Mouse (Mus musculus) R1 (cell line): ENCODE measurements around the gene Tarbp2.

Experiments used
- DNase-seq: peaks from one replicate; pipeline ENCODE4 v3.0.0-alpha.2; 2018; ENCODE audit warnings: low read depth, low spot score

The Tarbp2 gene

DNA sequence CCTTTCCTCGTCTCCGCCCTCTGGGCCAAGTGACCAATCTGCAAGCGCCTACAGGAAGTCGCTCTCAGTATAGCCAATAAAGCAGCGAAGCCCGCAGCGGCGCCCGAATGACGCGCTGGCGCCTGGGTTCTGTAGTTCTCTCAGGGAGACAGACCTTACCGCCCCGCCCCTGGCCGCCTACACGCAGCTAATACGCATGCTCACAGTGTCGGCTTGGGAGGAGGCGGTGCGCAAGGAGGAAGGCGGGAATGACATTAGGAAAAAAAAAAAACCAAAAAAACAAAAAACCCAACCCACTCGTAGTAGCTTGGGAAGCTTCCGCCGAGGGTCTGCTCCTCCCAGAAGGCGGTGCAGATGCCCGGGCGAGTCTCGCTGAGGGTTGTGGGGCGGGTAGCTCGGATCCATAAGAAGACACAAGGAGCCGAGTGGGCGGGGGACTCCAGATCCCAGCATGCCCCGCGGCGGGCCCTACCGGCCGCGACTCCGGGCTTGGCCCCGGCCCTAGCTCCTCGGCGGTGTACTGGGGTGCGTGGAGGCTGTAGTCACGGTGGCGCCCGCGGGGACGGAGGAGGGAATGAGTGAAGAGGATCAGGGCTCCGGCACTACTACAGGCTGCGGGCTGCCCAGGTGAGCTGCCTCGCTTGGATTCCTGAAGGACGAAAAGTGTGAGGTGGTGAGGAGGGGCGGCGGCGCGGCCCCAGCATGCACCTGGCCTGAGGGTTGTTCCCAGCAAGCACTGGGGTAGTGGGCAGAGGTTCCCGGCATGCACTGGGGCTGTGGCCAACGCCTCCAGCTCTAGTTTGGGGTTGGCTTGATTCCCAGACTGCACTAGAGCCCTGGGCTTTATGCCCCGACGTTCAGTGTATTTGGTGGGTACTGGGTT is at the start of gene Tarbp2:
Gene Tarbp2, plus strand, starts transcription at position 217 of the 883 bp plus-strand sequence.
- DNase-seq, result peak; percentile 100

DNA sequence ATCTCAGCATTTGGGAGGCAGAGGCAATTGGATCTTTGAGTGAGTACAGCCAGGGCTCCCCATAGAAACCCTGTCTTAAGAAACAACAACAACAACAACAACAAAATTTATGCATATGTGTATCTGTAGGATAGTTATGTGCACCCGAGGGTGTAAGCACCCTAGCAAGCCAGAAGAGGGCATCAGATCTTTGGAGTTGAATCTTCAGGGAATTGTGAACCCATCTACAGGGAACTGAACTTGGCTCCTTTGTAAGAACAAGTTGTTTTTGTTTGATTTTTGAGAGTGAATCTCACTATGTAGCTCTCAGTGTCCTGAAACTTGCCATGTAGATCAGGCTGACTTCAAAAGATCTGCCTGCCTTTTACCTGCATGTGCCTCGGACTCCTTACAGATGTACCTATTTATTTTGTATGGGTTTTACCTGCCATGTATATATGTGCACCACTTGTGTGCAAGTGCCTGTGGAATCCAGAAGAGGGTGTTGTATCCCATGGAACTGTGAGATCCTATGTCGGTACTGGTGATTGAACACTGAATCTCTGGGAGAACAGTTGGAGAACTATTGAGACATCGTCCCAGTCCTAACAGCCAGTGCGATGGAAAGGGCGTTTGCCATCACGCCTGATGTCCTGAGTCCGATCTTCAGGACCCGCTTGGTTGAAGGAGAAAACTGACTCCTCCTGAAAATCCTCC is 49.2 kb upstream of the Tarbp2 start:
- peak; percentile 60 for DNase-seq

DNA sequence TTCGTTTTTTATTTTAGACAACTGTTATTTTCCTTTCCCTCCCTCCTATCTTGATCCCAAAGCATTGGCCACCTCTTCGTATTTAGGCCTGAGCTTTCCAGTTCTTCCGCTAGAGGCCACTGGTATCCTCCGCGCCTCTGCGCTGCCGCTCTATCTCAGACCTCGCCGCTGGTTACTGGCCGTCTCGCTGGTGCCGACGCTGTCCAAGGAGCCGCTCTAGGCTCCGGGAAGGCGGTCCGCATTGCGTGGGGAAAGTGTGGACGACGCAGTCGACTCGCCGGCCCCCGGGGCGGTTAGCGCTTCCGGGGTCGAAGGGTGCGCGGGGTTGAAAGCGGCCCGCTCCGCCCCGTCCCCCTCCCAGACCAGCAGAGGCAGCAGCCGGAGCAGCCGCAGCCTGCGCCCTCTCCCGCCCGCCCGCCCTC is 47.8 kb upstream of the Tarbp2 start, which contains the start of gene Pcbp2:
Gene Pcbp2, plus strand, starts transcription at position 357 of the 422 bp plus-strand sequence.
- DNase-seq, result peak; percentile 98

DNA sequence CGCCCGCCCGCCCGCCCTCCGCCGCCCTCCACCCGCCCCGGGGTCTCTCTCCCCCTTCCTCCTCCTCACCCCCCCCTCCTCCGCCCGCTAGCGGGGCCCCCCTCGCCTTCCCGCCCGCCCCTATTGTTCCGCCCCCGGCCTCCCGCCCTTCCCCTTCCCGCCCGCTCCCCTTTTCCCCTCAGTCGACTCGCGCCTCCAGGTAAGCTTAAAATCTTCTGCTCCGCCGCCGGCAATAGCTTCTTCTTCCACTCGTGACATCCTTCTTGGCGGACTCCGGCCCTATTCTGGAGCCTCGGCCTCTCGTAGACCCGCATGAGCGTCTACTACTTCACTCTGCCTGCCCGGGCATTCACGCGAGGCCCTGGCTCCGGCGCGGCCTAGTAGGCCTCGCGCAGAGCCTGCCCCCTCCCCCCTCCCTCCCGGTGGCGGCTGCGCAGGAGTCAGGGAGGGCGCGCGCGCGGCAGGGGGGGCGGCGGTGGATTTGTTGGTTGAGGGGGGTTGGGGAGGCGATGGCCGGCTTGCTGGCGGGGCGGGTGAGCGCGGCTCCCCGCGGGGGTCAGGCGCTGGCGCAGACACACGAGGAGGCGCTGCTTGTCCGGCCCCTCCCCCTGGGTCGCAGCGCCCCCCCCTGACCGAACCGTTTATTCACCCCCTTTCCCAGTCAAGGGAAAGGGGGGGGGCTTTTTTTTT is 47.2 kb upstream of the Tarbp2 start:
- peak; percentile 84 for DNase-seq

DNA sequence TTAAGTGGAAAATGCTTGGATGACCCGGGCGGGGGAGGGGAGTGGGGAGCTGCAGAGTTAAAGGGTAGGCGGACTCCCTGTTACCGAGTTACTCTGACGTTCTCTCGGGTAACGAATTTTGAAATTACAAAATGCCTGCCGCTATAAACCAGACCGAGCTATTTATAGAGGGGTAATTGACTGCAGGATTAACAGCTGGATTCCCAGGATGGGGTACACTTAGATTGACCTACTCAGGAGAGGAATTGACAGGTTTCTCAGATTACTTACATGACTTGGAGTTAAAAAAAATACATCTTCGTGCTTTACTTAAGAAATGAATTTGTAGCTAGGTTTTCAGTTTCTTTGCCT is 46.7 kb upstream of the Tarbp2 start:
- DNase-seq, result no peak

DNA sequence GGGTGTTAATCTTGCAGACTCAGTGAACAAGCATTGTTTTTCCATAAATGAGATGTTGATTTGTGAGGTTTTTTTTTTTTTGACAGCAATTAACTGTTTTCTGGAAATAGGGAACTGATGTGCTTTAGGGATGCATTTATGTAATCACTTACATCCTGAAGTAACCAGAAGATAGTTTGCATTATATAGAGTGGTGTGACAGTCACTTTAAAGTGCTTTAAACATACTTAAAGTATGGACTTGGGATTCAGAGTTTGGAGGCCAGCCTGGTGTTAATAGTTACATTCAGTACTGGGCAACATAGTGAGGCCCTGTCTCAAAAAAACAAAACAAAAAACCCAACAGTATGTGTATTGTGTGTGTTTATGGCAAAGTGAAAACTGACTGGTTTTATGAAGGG is 46.3 kb upstream of the Tarbp2 start:
- no peak for DNase-seq

DNA sequence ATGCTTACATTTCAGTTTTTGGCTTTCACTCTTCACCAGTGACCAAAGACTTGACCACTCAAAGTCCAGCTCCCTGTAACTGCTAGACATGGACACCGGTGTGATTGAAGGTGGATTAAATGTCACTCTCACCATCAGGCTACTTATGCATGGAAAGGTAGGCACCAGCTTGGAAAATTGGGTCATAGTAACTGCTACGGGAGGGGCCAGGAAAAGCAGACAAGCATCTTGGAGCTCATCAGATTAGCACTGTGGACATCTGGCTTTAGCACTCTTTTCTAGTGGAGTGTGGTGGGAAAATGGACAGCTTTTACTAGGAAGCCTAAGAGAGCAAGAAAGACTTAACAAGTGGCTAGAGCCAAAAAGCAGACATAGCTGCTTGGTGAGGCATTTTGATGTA is 44.7 kb upstream of the Tarbp2 start:
- no peak for DNase-seq

DNA sequence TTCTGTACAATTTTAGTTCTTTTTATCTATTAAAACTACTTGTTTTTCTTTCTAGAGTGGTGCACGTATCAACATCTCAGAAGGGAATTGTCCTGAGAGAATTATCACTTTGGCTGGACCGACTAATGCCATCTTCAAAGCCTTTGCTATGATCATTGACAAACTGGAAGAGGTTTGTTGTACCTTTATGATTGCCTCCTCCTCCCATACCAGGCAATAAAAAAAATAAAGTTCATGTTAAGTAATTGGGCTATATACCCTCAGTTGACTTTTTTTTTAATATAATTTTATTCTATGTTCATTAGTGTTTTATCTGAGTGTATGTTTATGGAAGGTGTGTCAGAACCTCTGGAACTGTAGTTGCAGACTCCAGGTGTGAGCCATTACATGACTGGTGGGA is 43.5 kb upstream of the Tarbp2 start:
- no peak for DNase-seq

DNA sequence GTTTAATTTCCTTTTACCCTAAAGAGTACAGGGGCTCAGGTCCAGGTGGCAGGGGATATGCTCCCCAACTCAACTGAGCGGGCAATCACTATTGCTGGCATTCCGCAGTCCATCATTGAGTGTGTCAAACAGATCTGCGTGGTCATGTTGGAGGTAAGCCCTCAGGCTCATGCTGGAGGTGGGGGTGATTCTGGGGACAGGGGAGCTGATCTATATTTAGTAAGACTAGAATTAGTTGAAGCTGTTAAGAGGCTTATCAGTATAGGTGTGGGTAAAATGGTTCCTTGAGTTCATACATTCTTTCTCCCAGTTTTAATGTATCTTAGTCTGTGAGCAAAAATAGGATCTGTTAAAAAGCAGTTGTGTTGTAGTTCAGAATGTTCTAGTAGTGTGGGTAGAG is 34.9 kb upstream of the Tarbp2 start:
- DNase-seq, result no peak

DNA sequence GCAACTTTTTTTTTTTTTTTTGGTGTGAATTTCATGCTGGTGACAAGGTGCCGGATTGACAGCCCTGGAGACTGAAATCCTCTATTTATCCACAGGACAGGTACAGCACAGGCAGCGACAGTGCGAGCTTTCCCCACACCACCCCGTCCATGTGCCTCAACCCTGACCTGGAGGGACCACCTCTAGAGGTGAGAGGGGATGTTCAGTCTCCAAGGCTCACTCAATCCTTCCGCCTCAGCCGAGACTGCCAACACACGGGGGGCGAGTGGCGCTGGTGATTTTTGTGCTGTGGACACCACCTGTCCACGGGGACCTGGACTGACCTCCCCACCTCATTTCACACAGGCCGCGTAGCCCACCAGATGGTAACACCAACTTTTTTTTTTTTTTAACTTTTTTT is 32.1 kb upstream of the Tarbp2 start:
- no peak for DNase-seq

DNA sequence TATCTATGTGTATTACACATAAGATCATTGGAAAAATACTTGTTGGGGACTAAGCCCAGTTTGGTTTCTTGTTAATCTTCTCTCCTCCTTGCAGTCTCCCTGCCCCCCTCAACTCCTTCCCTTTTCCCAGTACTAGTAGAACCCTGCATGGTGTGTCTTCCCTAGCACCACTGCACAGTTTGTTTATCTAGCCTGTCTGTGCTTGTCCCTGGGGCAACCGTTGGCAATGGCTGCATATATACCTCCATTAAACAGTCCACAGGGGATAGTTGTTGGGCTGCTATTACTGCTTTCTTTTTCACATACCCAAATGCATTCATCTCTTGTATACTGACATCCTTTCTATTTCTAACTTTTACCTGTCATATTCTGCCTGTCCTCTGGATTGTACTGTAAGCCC is 30.3 kb upstream of the Tarbp2 start:
- DNase-seq, result no peak

DNA sequence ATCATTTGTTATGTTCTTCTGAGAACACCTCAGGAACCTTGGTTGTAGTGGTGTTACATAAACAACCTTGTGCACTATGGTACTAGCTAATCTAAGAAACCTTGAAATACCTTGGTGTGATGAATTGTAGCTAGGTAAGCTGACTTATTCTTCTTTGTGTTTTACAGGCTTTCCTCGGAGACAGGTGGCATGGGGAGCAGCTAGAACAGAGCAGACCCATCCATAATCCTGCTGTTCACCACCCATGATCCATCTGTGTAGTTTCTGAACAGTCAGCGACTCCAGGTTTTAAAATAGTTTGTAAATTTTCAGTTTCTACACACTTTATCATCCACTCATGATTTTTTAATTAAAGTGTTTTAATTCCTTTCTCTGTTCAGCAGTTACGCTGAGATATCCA is 19.7 kb upstream of the Tarbp2 start:
- DNase-seq, result no peak

DNA sequence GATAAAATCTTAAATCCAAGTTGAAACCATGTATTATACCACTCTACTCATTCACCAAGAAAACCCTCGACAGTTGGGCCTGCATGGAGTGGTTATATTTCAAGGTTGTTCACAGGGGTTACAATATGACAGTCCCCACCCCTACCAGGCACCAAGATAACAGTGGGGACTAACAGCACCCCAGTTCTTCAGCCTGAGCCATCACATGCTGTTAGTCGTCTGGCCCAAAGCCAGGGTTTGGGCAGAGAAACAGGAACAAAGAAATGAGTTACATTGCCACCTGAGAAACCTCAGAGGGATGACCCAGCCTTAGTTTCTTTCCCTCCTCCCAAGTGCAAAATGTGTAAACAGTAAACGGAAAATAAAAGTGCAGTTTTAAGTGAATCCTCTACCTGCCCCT is 18.6 kb upstream of the Tarbp2 start:
- no peak for DNase-seq

DNA sequence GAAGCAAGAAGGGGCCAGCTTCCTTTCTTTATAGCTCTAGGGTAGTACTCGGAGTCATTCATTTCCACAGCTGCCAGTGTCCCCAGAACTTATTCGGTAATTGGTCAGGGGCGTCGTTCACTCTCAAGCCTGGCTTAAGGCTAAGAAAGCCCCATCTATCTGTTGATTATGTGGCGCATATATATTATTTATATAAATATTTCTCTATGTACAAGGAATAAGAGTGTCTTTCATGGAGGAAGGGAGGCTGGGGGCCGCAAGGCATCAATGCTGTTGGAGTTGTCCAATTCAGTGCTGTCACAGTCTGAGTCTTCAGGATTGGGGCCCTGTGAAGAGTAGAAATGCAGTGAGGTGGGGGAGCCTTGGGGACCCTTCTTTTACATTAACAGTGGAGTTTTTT is 18.1 kb upstream of the Tarbp2 start:
- DNase-seq, result no peak

DNA sequence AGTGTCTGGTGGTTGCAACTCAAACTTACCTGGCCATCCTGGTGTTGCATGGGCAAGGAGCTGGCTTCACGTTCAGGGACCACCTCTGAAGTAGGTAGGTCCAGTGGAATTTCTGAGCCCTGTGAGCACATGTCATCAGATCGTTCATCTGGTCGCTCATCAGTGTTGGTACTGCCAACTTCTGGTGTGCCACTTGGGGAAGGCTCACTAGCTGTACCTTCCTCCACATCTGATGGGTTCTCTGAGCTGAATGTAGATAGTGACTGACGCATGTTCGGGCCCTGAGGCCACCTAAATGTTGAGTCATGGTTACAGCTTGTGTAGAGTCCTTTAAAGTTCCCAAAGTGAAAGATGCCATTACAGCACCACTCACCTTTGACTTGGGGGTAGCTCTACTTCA is 17.5 kb upstream of the Tarbp2 start:
- no peak for DNase-seq

DNA sequence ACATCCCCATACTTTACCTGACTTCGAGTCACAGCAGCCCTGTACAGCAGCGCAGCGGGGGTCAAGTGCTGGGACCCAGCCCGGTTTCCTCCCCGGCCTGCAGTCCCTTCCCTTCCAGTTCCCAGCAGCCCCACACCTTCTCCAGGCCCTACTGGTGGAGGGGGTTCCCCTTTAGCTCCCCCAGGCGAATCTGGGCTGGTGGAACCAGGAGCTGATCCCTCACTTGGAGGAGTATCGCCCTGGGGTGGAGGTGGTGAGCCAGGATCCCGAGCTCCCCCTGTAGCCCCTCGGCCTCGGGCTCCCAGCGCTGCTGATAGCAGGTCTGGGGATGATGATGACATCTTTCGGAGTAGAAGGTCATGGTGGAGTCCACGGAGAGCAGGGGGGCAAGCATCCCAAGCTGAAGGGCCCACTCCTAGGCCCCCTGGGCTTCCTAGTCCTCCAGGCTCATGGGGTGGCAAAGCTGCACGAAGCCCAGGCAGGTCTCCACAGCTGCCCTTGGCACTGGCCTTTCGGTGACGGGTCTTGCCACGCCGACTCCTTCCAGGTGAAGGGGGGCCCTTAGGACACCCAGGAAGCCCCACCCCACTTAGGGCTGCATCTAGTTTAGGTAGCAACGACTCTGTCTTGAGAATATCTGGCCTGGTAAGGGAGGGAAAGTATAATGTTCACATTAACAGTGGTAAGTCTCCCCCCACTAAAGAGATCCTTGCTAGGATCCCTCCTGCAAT is 16.7 kb upstream of the Tarbp2 start:
- DNase-seq, result no peak

DNA sequence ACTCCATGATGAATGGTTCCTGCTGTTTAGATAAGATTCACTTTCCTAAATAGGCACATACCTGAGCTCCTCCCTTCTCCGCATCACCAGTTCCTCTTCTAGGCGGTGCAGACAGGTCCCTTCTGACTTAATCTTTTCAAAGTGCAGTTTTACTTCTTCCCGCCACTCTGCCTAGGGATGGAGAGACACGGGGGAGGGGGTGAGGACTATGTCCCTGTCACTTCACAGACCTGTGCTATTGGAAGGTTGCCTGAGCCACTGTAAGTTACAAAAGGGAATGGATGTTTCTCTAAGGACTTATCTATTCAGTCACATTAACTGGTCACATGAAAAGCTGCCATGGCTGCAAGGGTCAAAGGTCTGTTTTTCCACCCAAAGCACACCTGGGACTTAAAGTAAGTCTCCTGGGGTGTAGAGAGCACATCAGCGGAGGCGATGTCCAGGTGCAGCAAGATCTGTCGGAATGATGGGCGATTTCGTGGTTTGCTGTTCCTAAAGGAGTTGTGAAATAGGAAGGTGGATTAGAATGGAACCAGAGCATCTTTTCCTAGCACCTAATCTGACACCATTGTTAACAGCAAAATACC is 15.6 kb upstream of the Tarbp2 start:
- no peak for DNase-seq

DNA sequence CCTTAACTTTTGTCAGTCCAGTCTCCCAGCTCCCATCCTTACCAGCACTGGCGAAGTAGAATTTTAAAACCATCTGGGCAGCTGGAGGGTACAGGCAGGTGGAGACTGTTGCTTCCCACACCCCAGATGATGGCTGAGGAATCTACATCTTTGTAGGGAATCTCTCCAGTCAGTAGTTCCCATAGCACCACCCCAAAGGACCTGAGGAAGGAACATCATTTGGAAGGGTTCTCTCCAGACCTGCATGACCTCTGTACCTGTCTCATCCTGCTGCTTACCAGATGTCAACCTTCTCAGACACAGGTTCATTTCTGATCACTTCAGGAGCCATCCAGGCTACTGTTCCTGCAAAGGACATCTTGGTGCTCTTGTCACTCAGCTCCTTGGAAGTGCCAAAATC is 14.5 kb upstream of the Tarbp2 start, which contains the start of gene Gm10337:
Gene Gm10337, plus strand, starts transcription at position 276 of the 400 bp plus-strand sequence.
- no peak for DNase-seq

DNA sequence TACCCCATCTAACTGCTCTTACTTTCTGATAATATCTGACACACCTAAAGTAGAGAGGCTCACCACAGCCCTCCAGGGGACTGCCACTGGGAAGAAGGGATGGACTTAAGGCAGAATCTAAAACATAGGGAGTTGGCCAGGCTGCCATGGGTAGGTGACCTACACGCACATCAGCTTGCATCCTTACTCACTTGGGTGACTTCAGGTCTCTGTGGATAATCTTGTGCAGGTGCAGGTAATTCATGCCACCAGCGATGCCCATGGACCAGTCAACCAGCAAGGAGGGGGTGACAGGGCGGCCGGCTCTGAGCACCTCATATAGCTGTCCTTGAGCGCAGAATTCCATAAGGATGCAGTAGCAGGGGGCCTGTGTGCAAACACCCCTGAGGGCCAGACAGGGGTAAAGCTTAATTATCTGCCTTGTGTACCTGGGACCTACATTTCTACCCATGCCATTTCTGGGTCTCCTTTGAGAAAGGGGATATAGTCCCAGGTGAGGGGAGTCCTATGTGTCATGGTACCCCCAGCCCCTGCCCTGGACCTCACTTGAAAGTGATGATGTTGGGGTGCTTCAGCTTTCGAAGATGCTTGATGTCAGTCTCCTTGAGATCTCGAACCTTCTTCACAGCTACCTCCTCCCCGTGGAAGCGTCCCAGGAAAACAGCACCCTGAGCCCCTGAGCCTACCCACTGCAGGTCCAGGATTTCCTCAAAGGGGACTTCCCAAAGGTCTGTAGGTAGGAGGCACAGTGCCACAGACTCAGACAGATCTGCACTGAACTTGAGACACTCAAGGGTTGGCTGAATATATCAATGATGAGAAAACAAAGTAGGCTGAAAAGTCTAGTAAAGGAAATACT is 13.8 kb upstream of the Tarbp2 start:
- DNase-seq, result no peak

DNA sequence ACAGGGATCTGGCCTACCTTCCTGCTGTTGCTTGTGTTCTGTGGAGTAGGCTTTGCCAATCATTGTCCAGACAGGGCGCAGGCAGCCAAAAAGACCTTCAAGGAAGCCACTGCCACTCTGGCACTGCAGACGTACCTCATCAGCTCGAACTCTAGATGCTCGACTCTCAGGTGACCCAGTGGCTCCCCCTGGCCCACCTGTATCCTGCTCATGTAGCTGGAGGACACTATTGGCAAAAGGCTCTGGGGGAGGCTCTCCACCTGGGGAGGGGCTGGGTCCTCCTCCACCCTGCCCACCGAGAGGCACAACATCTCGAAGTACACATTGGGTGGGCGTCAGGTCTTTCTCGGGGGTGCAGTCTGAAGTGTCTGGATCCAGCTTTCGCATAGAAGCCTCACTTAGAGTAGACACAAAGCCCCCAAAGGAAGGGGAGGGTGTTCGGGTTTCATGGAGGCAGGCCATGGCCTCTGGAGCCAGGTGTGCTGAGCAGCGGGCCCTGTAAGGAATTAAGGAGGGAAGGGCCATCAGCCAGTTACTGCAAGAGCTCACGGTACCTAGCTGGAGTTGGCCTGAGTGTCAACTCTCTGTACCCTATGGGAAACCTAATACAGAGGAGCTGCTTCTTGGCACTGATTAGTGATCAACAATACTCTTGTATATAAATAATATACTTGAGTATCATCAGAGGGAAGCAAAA is 12.8 kb upstream of the Tarbp2 start:
- DNase-seq, result no peak
